Mouse (Mus musculus): ENCODE measurements around the gene Btnl1. TPM values are rescaled to one million over a fixed set of nuclear protein-coding genes. Genes with fewer than 3 reads are reported as not detected.

The Btnl1 gene
- polyA plus RNA-seq (2016; fragmentation: Nextera tagmentation; extraction: Ambion mirVana): not detected in 2 replicates

DNA sequence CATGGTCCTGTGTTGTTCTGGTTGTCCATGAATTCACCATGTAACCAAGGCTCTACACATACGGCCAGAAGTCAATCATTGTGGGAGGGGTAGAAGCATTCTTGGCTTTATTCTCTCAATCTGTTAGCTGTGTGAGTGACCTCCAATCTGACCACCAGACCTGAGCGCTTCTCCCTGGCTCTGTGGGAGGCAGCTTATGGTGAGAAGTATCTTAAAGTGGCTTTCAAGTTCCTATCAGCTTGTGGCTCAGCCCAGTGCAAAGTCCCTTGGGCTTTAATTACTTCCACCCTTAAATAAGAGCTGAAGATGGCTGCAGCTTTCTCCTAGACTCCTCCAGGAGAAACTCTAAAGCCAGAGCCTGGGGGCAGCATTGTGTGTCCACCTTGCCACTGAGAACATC, at the start of gene Btnl1:
Gene Btnl1 (plus strand): TSS at position 286 of the 400 bp plus-strand sequence.
- no peak for DNase-seq (ENCODE audit: low spot score)
- no peaks in the 10 kb centered on the region for H3K27me3 ChIP-seq (ENCODE audit: insufficient read depth, poor library complexity, severe bottlenecking)
- WGBS: 85% methylated on average over 2 of the region's 2 CpGs
- H3K27ac ChIP-seq: no peak within 1 kb of the TSS
- H3K36me3 ChIP-seq: no peaks in the 10 kb centered on the region
- no peak within 1 kb of the TSS for H3K4me3 ChIP-seq
- no peaks in the 10 kb centered on the region for H3K4me1 ChIP-seq (replicated peaks)
- H3K9me3 ChIP-seq: no peaks in the 10 kb centered on the region

DNA sequence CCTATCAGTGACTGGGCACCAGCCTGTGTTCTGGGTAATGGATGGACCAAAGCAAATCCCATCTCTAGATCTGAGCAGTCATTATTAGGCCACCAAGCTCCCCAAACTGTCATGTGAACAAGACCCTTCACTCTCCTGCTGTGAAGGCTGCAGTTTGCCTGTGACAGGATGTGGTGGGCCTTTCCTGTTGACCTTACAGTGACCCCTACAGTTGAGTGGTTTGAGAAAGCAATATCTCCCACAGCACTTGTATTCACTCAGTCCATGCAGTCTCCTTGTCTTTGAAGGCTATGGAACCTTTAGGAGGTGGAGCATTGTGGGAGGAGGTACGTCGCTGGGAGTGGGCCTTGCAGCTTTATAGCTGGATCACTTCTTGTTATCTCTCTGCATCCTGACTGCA, 47.1 kb upstream of the Btnl1 start:
- no peak for DNase-seq (ENCODE audit: low spot score)
- H3K9me3 ChIP-seq: no peaks in the 10 kb centered on the region
- no peak overlapping the region for H3K4me3 ChIP-seq
- H3K36me3 ChIP-seq: no peaks in the 10 kb centered on the region
- peaks cover 7% of the 10 kb centered on the region; the same call in 1 of the 2 replicates for H3K4me1 ChIP-seq (replicated peaks)
- H3K27me3 ChIP-seq (ENCODE audit: insufficient read depth, poor library complexity, severe bottlenecking): no peaks in the 10 kb centered on the region
- WGBS: 79% methylated on average over 2 of the region's 2 CpGs
- H3K27ac ChIP-seq: no peak overlapping the region

DNA sequence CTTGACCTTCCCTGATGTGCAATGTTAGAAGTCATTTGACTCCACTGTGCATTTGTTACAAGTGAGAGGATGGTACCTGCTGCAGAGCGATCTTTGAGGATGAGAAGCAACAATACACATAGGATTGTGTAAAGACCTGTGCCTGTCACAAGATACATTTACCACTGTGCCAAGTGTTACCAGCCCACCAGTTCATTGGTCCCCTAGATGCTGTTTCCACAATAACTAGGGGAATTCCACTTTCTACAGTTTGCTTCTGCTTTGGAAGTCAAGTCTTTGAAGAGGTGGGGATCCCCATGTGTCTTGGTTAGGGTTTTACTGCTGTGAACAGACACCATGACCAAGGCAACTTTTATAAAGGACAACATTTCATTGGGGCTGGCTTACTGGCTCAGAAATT, 45.7 kb upstream of the Btnl1 start:
- WGBS: 100% methylated on average over 1 of the region's 1 CpGs
- Histone ChIP-seq H3K36me3 (no peaks in the 10 kb centered on the region), H3K27ac (no peak overlapping the region), H3K4me3 (no peak overlapping the region), H3K9me3 (no peaks in the 10 kb centered on the region), H3K27me3 (ENCODE audit: insufficient read depth, poor library complexity, severe bottlenecking) (no peaks in the 10 kb centered on the region), H3K4me1 (replicated peaks) (0 out of 2 replicates have a peak, but pooled peaks cover 3% of the 10 kb centered on the region)
- DNase-seq (ENCODE audit: low spot score): no peak

DNA sequence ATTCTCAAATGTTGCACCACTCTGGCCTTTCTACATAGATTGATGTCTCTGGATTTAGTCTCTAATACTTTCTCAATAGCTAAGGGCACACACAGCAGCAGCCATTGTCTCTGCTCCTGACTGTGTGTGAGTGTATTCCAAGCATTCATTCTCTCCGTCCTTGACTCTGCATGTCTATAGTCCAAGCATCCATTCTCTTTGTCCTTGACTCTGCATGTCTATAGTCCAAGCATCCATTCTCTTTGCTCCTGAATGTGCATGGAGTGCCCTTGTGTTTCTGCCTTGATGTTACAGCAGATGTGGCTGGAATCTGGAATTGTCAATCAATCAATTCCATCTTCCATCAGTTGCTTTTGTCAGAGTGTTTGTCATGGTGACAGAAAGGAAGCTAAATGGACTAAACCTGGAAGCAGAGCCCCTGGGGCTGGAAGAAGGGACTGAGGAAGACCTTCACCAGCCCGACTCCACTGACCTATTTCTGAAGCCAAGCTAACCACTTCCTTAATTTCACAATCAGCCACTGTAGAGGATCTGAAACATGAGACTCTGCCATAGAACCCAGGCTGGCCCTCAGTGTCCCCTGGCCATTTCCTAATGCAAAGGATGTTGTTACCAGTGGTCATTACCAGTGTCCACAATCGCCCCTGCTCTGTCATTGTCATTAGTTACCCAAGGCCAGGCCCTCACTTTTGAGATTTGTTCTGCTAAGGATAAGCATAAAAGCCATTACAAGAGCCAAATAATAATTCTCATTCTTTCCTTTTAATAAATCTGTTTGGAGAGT, 36.1 kb upstream of the Btnl1 start:
- Histone ChIP-seq H3K9me3 (no peaks in the 10 kb centered on the region), H3K27me3 (ENCODE audit: insufficient read depth, poor library complexity, severe bottlenecking) (no peaks in the 10 kb centered on the region), H3K27ac (no peak overlapping the region), H3K4me1 (replicated peaks) (peaks cover 7% of the 10 kb centered on the region; the same call in 1 of the 2 replicates), H3K4me3 (no peak overlapping the region), H3K36me3 (no peaks in the 10 kb centered on the region)
- no peak for DNase-seq (ENCODE audit: low spot score)
- 48% methylated on average over 3 of the region's 3 CpGs for WGBS

DNA sequence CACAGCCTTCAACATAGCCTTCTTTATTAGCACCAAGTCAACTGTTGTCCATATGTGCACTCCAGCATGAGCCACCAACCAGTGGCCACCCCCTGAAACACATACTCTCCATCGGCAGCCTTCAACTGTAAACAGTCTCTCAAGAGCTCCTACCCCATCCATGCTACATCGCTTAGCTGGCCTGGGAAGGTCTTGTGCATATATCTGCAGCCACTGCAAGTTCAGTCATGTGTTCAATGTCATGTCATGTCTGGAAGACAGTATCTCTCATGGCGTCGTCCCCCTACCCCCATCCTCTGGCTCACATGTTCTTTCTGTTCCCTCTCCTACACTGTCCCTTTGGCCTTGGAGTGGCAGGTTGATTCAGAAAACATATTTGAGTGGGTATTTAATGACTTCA, 32.0 kb upstream of the Btnl1 start:
- WGBS: 87% methylated on average over 4 of the region's 4 CpGs
- no peak for DNase-seq (ENCODE audit: low spot score)
- Histone ChIP-seq H3K4me1 (replicated peaks) (peaks cover 7% of the 10 kb centered on the region; the same call in 1 of the 2 replicates), H3K27ac (no peak overlapping the region), H3K4me3 (no peak overlapping the region), H3K9me3 (no peaks in the 10 kb centered on the region), H3K27me3 (ENCODE audit: insufficient read depth, poor library complexity, severe bottlenecking) (no peaks in the 10 kb centered on the region), H3K36me3 (no peaks in the 10 kb centered on the region)

DNA sequence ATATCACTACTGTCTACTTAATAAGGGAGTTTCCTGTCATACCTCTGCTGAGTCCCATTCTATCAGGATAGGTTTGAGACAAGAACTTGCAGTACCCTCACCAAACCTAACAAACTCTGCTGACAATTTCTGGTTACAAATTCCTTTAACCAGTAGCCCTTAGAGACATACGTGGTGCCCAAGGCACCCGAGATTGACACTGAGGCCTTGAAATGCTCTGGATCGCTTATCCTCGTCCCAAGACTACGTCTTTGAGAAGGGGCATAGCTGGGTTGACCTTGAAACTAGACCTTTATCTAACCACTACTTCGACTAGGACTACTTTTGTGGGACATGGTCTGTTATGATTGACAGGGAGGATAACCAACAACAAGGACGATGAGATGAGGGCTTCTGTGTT, 31.4 kb upstream of the Btnl1 start:
- Histone ChIP-seq H3K4me1 (replicated peaks) (peaks cover 6% of the 10 kb centered on the region; the same call in 1 of the 2 replicates), H3K36me3 (no peaks in the 10 kb centered on the region), H3K4me3 (no peak overlapping the region), H3K9me3 (no peaks in the 10 kb centered on the region), H3K27me3 (ENCODE audit: insufficient read depth, poor library complexity, severe bottlenecking) (no peaks in the 10 kb centered on the region; the same call in 1 of the 2 replicates), H3K27ac (no peak overlapping the region)
- DNase-seq (ENCODE audit: low spot score): no peak
- WGBS: 86% methylated on average over 7 of the region's 7 CpGs

DNA sequence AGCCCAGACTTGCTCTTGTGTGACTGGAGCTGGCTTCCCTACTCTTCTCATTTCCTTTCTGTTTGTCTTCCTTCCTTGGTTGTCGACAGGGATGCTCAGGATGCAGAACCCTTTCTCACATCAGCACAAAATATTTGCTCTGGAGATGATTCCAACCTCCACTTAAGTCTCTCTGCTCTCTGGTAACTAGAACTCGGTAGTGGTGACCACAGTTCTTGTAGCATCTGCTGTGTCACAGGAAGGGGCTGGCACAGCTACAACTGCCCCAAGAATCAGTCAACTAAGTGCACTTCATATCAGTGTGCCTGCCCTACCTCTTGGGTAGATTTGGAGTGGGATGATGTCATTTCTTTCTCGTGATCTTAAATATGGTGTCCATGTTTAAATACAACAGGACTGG, 30.9 kb upstream of the Btnl1 start:
- no peaks in the 10 kb centered on the region; the same call in 1 of the 2 replicates for H3K27me3 ChIP-seq (ENCODE audit: insufficient read depth, poor library complexity, severe bottlenecking)
- WGBS: 87% methylated on average over 3 of the region's 3 CpGs
- peaks cover under 1% of the 10 kb centered on the region; the same call in 1 of the 2 replicates for H3K4me1 ChIP-seq (replicated peaks)
- no peaks in the 10 kb centered on the region for H3K9me3 ChIP-seq
- H3K4me3 ChIP-seq: no peak overlapping the region
- DNase-seq (ENCODE audit: low spot score): no peak
- H3K36me3 ChIP-seq: no peaks in the 10 kb centered on the region
- no peak overlapping the region for H3K27ac ChIP-seq

DNA sequence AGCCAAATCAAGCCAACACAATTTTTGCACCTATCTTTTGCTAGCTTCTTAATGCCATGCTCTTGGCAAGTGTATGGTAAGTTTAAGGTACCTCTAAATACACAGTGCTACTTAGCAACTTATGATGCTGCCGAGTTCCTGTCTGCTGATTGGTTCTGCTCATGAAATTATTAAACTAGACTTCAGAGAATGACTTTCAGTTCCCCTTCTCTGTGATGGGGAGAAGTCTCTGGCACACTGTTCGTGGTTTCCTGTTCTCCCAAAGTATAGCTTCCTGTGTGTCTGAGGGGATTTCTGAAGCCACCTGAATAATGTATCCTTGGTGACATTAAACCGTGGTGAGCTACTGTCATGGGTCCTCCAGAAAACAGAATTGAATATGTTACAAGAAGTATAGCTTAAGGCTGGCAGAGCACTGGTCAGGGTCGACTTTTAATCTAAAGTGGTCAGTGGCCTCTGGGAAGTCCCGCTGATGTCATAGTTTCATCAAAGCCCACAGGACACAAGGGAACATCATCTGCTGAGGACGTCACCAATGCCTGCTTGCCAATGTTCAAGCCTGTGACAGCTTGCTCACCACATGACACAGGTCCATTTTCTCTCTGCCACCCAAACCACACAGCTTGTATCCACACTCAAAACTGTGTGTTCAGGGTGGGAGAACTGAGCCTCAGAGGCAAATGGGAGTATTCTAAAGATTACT, 29.2 kb upstream of the Btnl1 start:
- no peak overlapping the region for H3K4me3 ChIP-seq
- WGBS: 78% methylated on average over 6 of the region's 6 CpGs
- no peak overlapping the region for H3K27ac ChIP-seq
- no peak for DNase-seq (ENCODE audit: low spot score)
- no peaks in the 10 kb centered on the region for H3K9me3 ChIP-seq
- no peaks in the 10 kb centered on the region; the same call in 1 of the 2 replicates for H3K27me3 ChIP-seq (ENCODE audit: insufficient read depth, poor library complexity, severe bottlenecking)
- no peaks in the 10 kb centered on the region for H3K36me3 ChIP-seq
- H3K4me1 ChIP-seq (replicated peaks): no peaks in the 10 kb centered on the region

DNA sequence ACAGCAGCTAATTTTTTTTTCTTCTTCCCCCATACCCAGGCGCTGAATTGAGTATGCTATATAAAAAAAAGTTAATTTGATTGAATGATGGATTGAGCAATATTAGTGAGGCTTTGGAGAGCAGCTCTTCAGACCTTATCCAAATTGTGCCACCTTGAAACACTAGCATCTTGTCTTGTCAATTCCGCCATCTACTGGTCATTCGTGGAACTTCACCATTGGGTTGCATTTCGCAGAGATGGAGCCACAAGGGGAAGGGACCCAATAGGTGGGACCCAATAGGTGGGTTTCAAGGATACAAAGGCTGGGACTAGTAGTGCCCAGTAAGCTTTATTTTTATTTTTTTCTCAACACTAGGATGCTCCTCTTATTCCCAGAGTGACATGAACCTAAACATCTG, 27.5 kb upstream of the Btnl1 start:
- H3K36me3 ChIP-seq: no peaks in the 10 kb centered on the region
- H3K27ac ChIP-seq: no peak overlapping the region
- H3K27me3 ChIP-seq (ENCODE audit: insufficient read depth, poor library complexity, severe bottlenecking): no peaks in the 10 kb centered on the region; the same call in 1 of the 2 replicates
- peak; percentile 78 for DNase-seq (ENCODE audit: low spot score)
- 3% methylated on average over 4 of the region's 4 CpGs for WGBS
- H3K4me3 ChIP-seq: no peak overlapping the region
- no peaks in the 10 kb centered on the region for H3K4me1 ChIP-seq (replicated peaks)
- H3K9me3 ChIP-seq: no peaks in the 10 kb centered on the region

DNA sequence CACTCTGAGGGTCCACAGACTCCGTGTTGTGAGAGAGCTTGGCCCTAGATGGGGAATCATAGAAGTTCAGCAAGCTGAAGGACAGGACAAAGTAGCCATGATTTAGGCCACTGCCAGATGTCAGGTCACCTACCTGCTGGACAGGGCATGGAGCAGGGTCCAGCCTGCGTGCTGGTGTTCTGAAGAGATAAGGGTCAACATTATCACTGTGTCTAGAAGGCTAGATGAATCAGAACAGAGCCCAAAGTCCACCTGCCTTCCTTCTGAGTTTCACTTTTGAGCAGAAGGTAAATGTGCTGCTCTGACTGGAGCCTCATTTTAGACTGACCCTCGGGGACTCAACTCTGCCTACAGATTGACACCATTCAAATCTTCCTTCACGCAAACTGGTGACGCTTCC, 22.4 kb upstream of the Btnl1 start, which contains the start of gene Btnl2:
Gene Btnl2 (plus strand): TSS at position 284 of the 400 bp plus-strand sequence.
- H3K4me1 ChIP-seq (replicated peaks): no peaks in the 10 kb centered on the region
- WGBS: 88% methylated on average over 5 of the region's 5 CpGs
- H3K36me3 ChIP-seq: no peaks in the 10 kb centered on the region
- H3K4me3 ChIP-seq: no peak within 1 kb of the TSS
- no peaks in the 10 kb centered on the region for H3K9me3 ChIP-seq
- H3K27ac ChIP-seq: no peak within 1 kb of the TSS
- no peak for DNase-seq (ENCODE audit: low spot score)
- H3K27me3 ChIP-seq (ENCODE audit: insufficient read depth, poor library complexity, severe bottlenecking): no peaks in the 10 kb centered on the region; the same call in 1 of the 2 replicates

DNA sequence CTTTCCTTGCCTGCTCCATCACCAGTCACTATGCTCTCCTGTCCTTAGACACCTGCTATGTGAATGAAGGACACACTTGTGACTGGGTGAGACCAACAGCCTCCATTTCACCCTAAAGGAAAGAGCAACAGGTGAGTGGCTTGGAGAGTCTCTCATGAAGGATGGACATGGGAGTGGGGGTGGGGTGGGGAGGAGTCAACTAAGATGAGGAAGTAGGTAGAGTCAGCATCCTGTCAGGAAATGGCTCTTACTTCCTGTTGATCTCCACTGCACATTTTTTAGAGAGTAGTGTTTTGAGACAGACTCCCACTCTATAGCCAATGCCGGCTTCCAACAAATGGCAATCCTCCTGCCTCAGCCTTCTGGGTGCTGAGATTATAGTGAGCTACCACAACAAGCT, 22.0 kb upstream of the Btnl1 start:
- no peak overlapping the region for H3K4me3 ChIP-seq
- H3K36me3 ChIP-seq: no peaks in the 10 kb centered on the region
- H3K9me3 ChIP-seq: no peaks in the 10 kb centered on the region
- no peak overlapping the region for H3K27ac ChIP-seq
- H3K4me1 ChIP-seq (replicated peaks): no peaks in the 10 kb centered on the region
- WGBS: 92% methylated on average over 1 of the region's 1 CpGs
- no peaks in the 10 kb centered on the region; the same call in 1 of the 2 replicates for H3K27me3 ChIP-seq (ENCODE audit: insufficient read depth, poor library complexity, severe bottlenecking)
- no peak for DNase-seq (ENCODE audit: low spot score)

DNA sequence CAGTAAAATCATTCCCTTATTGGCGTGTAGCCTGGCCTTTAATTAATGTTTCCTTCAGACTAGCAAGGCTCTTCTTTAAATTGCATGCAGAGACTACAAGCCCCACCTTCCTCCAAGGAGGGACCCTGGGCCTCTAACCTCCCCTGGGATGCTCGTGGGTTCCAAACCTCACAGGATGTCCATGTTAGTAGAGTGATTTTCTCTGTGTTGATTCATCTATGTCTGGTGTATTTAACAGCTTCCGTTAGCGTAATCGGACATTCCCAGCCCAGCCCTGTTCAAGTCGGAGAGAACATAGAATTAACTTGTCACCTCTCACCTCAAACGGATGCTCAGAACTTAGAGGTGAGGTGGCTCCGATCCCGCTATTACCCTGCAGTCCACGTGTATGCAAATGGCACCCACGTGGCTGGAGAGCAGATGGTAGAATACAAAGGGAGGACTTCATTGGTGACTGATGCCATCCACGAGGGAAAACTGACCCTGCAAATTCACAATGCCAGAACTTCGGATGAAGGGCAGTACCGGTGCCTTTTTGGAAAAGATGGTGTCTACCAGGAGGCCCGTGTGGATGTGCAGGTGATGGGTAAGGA, 13.9 kb upstream of the Btnl1 start:
- no peak overlapping the region for H3K4me3 ChIP-seq
- no peaks in the 10 kb centered on the region for H3K36me3 ChIP-seq
- H3K4me1 ChIP-seq (replicated peaks): no peaks in the 10 kb centered on the region
- no peak for DNase-seq (ENCODE audit: low spot score)
- H3K27ac ChIP-seq: no peak overlapping the region
- no peaks in the 10 kb centered on the region for H3K9me3 ChIP-seq
- 84% methylated on average over 15 of the region's 15 CpGs for WGBS
- H3K27me3 ChIP-seq (ENCODE audit: insufficient read depth, poor library complexity, severe bottlenecking): no peaks in the 10 kb centered on the region

Data from hindbrain, embryonic 10.5 days (tissue).